Mouse (Mus musculus): ENCODE measurements around the gene Rbm4b.

Gene Rbm4b

GRCm38 (mm10) chr19:4756193-4756911, at the start of gene Rbm4b:
TSS of gene Rbm4b (plus strand) at chr19:4756497.
- peak; percentile 97 to 98 for DNase-seq

GRCm38 (mm10) chr19:4708765-4709164, 47.5 kb upstream of the Rbm4b start:
- no peak for DNase-seq

DNA sequence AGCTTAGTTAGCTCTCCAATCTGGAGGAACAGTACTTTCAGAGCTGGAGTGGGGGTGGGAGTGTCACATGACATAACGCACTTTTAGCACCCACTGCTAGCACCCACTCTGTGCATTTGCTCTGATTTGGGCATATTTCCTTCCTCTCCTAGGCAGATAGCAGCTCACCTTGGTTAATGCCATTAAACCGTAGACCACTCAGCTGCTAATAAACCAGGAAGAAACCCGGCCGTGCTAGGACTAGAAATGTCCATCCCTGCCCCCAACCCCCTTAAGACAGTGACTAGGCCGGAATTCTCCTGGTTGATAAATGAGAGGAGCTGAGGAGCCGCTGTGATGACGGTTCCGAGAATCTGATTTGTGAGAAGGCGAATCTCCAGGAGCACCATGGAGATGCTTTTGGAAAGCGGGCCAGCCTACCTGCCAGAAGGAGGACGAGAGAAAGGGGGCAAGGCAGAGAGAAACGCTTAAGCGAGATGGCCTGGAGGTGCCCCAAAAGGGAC, 45.1 kb upstream of the Rbm4b start, which contains the start of gene Sptbn2:
Gene Sptbn2, plus strand, starts transcription at position 70 of the 503 bp plus-strand sequence.
- DNase-seq: no peak

- DNase-seq: no peak
Observed at GRCm38 (mm10) chr19:4711601-4712155, 44.6 kb upstream of the Rbm4b start.

- no peak for DNase-seq
Observed at GRCm38 (mm10) chr19:4712156-4712780, 44.0 kb upstream of the Rbm4b start.

DNA sequence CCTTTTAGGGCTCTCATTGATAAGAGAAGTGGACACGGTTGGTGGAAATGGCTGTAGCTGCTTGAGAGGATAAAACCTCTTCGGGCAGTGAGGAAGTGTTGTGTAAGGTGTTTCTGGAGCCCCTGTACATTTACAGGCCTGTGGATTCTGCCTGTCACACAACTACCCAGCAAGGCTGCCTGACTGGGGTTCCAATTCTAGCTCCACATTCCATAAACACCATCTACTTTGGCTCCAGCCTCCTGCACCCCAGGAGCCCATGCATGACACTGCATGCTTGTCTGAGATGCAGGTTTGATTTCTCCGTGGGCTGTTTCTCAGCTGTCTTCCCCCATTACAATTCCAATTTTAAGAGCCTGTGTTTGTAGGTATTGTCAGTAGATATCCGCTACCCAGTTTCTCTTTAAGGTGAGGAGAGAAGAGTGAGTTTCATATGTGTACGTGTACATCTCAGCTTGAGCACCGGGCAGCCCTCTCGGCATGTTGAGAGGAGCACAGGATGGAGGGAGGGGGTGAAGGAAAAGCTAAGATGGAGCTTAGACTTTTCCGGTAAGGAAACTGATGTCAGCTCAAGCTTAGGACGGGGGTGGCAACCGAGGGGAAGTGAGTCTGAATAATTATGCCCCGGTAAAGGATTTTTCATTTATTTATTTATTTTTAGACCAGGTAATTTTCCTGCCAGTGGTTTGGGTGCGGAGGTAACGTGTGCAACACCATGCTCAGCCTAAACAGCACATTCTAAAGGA, 43.3 kb upstream of the Rbm4b start:
- no peak for DNase-seq

GRCm38 (mm10) chr19:4713886-4714285, 42.4 kb upstream of the Rbm4b start:
- DNase-seq: no peak

DNA sequence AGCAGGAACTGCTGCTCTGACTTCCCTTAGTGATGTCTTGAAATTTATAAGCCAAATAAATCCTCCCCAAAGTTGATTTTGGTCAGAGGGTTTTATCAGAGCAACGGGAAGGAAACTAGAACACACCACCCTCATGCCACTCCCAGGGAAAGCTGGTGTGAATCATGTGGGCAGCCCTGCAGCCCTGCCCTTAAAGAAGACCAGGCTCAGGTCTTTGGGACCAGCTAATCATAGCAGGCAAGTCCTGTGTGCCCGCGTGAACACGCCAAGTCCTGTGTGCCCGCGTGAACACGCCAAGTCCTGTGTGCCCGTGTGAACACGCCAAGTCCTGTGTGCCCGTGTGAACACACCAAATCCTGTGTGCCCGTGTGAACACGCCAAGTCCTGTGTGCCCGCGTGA, 39.5 kb upstream of the Rbm4b start:
- DNase-seq: no peak

GRCm38 (mm10) chr19:4717281-4717680, 39.0 kb upstream of the Rbm4b start:
- DNase-seq: no peak

DNA sequence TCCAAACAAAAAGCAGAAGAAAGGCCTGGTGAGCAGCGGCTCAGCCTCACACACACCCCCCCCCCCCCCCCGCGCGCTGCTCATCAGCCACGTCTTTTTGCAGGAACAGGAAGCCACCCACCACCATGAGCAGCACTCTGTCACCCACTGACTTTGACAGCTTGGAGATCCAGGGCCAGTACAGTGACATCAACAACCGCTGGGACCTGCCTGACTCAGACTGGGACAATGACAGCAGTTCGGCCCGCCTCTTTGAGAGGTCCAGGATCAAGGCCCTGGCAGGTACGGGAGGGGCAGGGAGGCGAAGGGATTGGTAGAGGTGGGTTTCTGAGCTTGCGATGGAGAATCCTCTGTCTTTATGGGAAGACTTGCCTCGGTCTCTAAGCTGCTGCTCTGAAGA, 37.6 kb upstream of the Rbm4b start:
- DNase-seq: no peak

GRCm38 (mm10) chr19:4719351-4719764, 36.9 kb upstream of the Rbm4b start:
- DNase-seq: no peak

- DNase-seq: no peak
Observed at GRCm38 (mm10) chr19:4720112-4720511, 36.2 kb upstream of the Rbm4b start.

GRCm38 (mm10) chr19:4720671-4721244, 35.5 kb upstream of the Rbm4b start:
- no peak for DNase-seq

DNA sequence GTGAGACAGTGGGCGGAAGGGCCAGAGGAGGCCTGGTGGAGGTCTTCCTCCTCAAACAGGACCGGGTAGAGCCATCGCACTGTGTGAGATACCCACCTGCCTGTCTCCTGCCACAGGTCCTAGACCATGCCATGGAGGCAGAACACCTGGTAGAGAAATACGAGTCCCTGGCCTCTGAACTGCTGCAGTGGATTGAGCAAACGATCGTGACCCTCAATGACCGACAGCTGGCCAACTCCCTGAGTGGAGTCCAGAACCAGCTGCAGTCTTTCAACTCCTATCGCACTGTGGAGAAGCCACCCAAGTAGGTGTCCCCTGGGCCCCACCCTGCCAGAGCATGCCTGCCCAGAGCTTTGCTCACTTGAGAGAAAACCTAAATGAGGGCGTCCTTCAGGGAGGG, 27.1 kb upstream of the Rbm4b start:
- no peak for DNase-seq

DNA sequence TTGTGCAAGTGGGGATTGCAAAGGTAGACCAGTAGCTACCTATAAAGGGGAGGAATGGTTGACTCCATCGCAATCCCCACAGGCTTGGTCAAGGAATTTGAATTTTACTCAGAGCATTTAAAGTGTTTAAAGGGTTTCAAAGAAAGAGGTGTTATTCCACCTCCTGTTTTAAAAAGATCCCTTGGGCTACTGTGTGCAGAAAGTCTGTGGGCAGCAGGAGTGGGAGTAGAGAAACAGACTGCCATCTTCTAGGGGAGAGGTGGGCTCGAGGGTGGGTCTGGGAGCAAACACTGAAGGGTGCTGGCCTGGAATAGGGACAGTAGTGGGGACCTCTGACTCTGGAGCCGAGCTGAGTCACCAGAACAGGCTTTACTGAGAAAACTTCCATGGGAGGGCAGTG, 23.2 kb upstream of the Rbm4b start:
- DNase-seq: no peak

GRCm38 (mm10) chr19:4737866-4738265, 18.4 kb upstream of the Rbm4b start:
- DNase-seq: no peak

DNA sequence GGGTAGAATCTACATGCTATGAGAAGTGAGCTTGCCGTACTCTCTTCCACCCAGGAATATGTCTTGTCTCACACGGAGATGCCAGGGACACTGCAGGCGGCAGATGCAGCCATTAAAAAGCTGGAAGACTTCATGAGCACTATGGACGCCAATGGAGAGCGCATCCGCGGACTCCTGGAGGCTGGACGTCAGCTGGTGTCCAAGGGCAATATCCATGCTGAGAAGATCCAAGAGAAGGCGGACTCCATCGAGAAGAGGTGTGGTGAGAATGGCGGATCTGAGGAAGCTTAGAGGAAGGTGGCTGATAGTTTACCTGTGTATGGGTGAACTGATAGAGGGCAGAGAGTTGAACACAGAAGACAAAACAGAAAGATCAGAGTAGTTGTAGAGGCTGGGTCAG, 17.2 kb upstream of the Rbm4b start:
- no peak for DNase-seq

DNA sequence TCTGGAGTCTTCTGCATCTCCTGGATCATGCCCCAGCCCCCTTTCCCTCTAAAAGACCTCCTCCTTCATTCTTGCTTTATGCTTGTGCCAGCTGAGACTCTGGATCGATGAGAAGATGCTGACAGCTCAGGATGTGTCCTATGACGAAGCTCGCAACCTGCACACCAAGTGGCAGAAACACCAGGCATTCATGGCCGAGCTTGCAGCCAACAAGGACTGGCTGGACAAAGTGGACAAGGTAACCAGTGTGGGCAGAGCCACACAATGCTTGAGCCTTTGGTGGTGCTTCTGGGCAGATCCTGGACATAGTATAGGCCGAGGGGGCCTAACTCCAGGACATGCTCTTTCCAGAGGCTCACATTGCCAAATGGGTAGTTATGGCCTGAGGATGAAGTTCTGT, 16.5 kb upstream of the Rbm4b start:
- no peak for DNase-seq

- no peak for DNase-seq
Observed at GRCm38 (mm10) chr19:4741482-4741881, 14.8 kb upstream of the Rbm4b start.

DNA sequence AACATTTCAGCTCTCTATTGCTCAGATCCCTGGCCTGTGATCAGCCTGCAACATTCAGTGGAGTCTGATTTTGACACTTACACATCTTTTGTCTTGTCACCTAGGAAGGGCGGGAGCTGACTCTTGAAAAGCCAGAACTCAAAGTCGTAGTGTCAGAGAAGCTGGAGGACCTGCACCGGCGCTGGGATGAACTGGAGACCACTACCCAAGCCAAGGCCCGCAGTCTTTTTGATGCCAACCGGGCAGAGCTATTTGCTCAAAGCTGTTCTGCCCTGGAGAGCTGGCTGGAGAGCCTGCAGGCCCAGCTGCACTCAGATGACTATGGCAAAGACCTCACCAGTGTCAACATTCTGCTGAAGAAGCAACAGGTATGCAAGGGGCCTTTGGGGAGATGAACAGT, 14.1 kb upstream of the Rbm4b start:
- no peak for DNase-seq

- DNase-seq: peak; percentile 13 to 16
Observed at GRCm38 (mm10) chr19:4743524-4743923, 12.8 kb upstream of the Rbm4b start.

GRCm38 (mm10) chr19:4744026-4744425, 12.3 kb upstream of the Rbm4b start:
- no peak for DNase-seq

DNA sequence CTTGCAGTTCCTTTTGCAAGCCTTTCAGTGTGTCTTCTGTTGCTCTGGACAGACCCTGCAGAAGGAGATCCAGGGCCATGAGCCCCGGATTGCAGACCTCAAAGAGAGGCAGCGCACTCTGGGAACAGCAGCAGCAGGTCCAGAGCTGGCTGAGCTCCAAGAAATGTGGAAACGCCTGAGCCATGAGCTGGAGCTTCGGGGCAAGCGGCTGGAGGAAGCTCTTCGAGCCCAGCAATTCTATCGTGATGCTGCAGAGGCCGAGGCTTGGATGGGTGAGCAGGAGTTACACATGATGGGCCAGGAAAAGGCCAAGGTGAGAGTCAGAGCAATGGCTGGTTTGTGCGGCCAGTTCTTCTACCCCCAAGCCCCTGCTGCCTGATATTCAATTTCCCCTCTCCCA, 11.2 kb upstream of the Rbm4b start:
- DNase-seq: no peak

All from B cell, adult 2 months (primary cell).